Mouse (Mus musculus) limb, embryonic 14.5 days (tissue): Measurements from ENCODE around the gene Mrpl27. TPM values are rescaled to one million over a fixed set of nuclear protein-coding genes. Genes with fewer than 3 reads are reported as not detected.

Experiments
- ATAC-seq: fragments of 200-750 bp; cut with Nextera tagmentation; 2 replicates; pipeline ENCODE4 v1.8.0; 2017; ENCODE audit warnings: low read depth, moderate number of reproducible peaks, moderate TSS enrichment; ENCODE audit not compliant: low FRiP score
- DNase-seq: peaks from one replicate; pipeline ENCODE4 v3.0.0-alpha.2; 2015; ENCODE audit warnings: low spot score
- H3K27ac ChIP-seq: fragments of 300-500 bp; sonication (generic); replicated peaks from 2 replicates; pipeline ENCODE4 v1.5.1; 2014; ENCODE audit warnings: low read depth, mild to moderate bottlenecking, low read length, moderate library complexity, mixed read lengths
- H3K27me3 ChIP-seq: fragments of 300-500 bp; sonication (generic); 2 replicates; pipeline ENCODE4 v1.6.1; 2014; ENCODE audit warnings: low read length, mixed read lengths; ENCODE audit not compliant: control insufficient read depth, insufficient read depth
- H3K36me3 ChIP-seq: fragments of 300-500 bp; sonication (generic); 2 replicates; pipeline ENCODE4 v1.6.1; 2014; ENCODE audit warnings: mild to moderate bottlenecking, low read length, moderate library complexity, mixed read lengths; ENCODE audit not compliant: control insufficient read depth, insufficient read depth
- H3K4me1 ChIP-seq: fragments of 300-500 bp; sonication (generic); 2 replicates; pipeline ENCODE4 v1.6.1; 2014; ENCODE audit warnings: antibody characterized with exemption, low read length, mixed read lengths; ENCODE audit not compliant: control insufficient read depth, insufficient read depth
- H3K4me2 ChIP-seq: fragments of 300-500 bp; sonication (generic); replicated peaks from 2 replicates; pipeline ENCODE4 v1.6.1; 2014; ENCODE audit warnings: low read depth, mild to moderate bottlenecking, low read length, moderate library complexity; ENCODE audit not compliant: severe bottlenecking
- H3K4me3 ChIP-seq: fragments of 300-500 bp; sonication (generic); replicated peaks from 2 replicates; pipeline ENCODE4 v1.5.1; 2014; ENCODE audit warnings: low read length
- H3K9ac ChIP-seq: fragments of 300-500 bp; sonication (generic); 2 replicates; pipeline ENCODE4 v1.6.1; 2014; ENCODE audit warnings: mild to moderate bottlenecking, low read depth, low read length, moderate library complexity; ENCODE audit not compliant: severe bottlenecking
- H3K9me3 ChIP-seq: fragments of 300-500 bp; sonication (generic); 2 replicates; pipeline ENCODE4 v1.6.1; 2016; ENCODE audit warnings: low read length; ENCODE audit not compliant: control insufficient read depth
- POLR2A ChIP-seq: fragments of 200-500 bp; IDR thresholded peaks from 2 replicates; pipeline ENCODE4 v1.8.0; 2012; ENCODE audit warnings: inconsistent platforms, mild to moderate bottlenecking, moderate library complexity, borderline replicate concordance; ENCODE audit not compliant: insufficient read depth, insufficient read length; ENCODE audit errors: extremely low read depth
- WGBS: fragments of 180-500 bp; shearing (Covaris S2); extraction: QIAGEN DNeasy Blood & Tissue Kit; methylation state at CpG from one replicate; pipeline ENCODE4 v1.1.7; 2014; 5-methylcytosine and 5-hydroxymethylcytosine counted together
- polyA plus RNA-seq, 2 experiments: library from polyadenylated mRNA; depleted of rRNA in 1 of 2; stranded (reverse) in 1 of 2; unstranded in 1 of 2; fragments of >200 nt; fragmentation: Nextera tagmentation in 1 of 2; extraction: Ambion mirVana in 1 of 2; gene quantifications; 2 replicates each; pipeline versions ENCODE4 v1.2.1 to v1.2.3; 2012 to 2014

The Mrpl27 gene
- polyA plus RNA-seq, 2 experiments: 113 TPM

DNA sequence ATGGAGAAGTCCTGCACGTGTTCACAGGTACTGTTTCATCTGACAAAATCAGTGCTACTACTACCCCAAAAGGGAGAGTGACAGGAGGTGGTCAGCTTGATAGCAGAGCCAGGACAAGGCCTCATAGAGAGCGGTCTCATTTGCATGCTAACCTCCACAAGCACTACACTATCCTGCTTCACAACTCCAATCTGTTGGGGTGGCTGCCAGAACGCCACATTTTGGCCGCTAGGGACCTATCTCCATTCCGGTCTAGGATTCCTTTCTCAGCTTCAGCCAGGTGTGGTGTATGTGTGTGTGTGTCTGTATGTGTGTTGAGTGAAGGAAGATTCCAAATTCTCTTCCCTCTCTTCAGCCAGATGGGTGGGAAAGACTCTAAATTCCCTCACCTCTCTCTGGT, 21.9 kb downstream of the Mrpl27 start:
- TF ChIP-seq POLR2A: no peak
- ATAC-seq (no peak), DNase-seq (no peak)
- H3K9ac ChIP-seq: peak overlapping the region; percentile 97; the same call in 1 of the 2 replicates
- 73% methylated on average over 5 of the region's 5 CpGs for WGBS
- peaks cover 24% of the 10 kb centered on the region for H3K4me1 ChIP-seq
- no peak overlapping the region for H3K27ac ChIP-seq
- H3K9me3 ChIP-seq: no peaks in the 10 kb centered on the region
- no peaks in the 10 kb centered on the region for H3K27me3 ChIP-seq
- peaks cover 3% of the 10 kb centered on the region for H3K36me3 ChIP-seq
- H3K4me3 ChIP-seq: no peak overlapping the region; the same call in 1 of the 2 replicates
- H3K4me2 ChIP-seq: peak overlapping the region; percentile 74

DNA sequence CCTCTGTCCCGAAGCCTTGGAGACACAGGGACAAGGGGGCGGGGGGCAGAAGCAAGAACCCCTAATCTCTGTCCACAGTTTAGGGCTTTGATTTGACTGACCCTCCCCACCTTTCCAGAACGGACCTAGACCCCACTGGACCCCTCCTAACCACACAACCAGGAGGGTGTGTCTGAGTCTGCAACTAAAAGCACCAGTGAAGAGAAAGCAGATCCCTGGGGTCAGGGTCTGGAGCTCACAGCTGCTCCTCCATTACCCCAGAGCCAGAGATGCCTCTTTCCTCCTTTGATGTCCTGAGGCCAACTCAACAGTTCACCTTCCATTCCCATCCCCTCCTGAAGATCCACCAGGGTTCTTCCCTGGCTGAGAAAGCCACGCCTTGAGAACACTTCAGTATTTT, 22.7 kb downstream of the Mrpl27 start:
- Histone ChIP-seq H3K27me3 (no peaks in the 10 kb centered on the region), H3K9me3 (no peaks in the 10 kb centered on the region), H3K27ac (no peak overlapping the region), H3K4me2 (peak overlapping the region; percentile 74), H3K36me3 (no peaks in the 10 kb centered on the region; the same call in 1 of the 2 replicates), H3K9ac (peak overlapping the region; percentile 97), H3K4me1 (peaks cover 24% of the 10 kb centered on the region), H3K4me3 (peak overlapping the region; percentile 96)
- whole genome bisulfite sequencing: 32% methylated on average over 4 of the region's 4 CpGs
- no peak for ATAC-seq
- no peak for TF ChIP-seq POLR2A
- DNase-seq: no peak

DNA sequence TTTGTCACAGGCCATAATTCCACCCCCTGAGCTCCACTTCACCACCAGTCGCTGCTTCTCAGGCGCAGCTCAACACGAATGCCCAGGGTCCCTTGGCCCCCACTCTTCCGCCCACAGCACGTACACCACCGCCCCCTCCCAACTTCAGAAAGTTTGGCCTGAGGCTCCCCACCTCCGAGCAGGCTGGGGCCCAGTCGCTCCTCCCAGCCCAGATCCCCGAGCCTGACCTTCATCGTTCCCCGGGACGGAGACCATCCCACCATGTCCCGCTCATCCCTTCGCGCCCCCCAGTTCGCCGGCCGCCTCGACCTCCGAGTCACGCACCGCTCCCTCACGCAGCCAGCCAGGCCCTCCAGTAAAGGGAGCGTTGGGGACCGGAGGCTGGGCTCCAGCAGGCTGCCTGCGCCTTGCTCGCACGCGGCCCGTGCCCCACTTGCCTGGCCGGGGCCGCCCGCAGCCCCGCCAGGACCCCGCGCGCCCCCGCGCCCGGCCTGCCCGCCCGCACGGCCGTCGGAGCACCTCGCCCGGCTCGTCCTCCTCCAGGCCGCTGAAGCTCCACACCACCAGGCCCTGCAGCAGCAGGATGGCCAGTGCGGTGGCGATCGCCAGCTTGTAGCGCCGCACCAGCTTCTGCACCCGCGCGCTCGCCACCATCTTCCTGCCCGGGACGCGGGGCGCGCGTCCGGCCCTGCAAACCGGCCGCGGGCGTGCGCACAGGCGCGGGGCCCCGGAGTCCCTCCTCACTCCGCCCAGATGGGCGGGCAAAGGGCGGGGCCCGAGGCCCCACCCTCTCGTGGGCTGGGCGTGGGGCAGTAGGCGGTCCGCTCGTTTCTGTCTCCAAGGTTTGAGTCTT, 23.4 kb downstream of the Mrpl27 start, which contains the start of gene Xylt2:
TSS of gene Xylt2 (minus strand) at position 762 of the 853 bp plus-strand sequence.
- Histone ChIP-seq H3K4me2 (peak within 1 kb of the TSS; percentile 74), H3K4me3 (peak within 1 kb of the TSS; percentile 96), H3K9ac (peak within 1 kb of the TSS; percentile 97), H3K27ac (peak within 1 kb of the TSS; percentile 91), H3K36me3 (no peaks in the 10 kb centered on the region; the same call in 1 of the 2 replicates), H3K27me3 (no peaks in the 10 kb centered on the region), H3K9me3 (no peaks in the 10 kb centered on the region), H3K4me1 (peaks cover 24% of the 10 kb centered on the region)
- TF ChIP-seq POLR2A: peak; percentile 92
- under 1% methylated on average over 79 of the region's 82 CpGs for whole genome bisulfite sequencing
- DNase-seq (peak; percentile 90), ATAC-seq (peak; percentile 96)

DNA sequence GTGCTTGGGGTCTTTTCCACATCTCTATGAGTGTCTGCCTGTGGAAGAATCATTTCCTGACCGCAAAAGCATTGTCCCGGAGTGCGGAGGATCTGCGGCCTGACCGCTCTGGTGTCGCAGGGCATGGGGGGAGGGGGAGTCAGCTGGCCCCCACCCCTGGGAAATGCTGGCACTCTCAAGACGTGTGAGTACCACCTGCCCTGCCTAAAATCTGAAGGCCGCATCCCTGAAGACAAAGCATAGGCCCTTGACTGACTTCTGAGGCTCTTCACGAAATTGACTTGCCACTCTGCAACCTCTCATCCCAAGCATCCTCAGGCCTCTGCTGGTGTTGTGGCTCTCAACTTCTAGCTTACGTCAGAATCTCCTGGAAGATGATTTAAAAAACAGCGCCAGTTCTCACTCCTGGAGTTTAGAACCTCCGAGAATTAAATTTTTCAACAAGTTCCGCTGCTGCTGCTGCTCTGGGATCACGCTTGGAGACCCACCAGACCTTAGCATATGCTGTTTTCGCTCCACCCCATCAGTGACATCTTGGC, 24.1 kb downstream of the Mrpl27 start:
- H3K9ac ChIP-seq: peak overlapping the region; percentile 97; the same call in 1 of the 2 replicates
- no peaks in the 10 kb centered on the region for H3K9me3 ChIP-seq
- H3K4me2 ChIP-seq: peak overlapping the region; percentile 74
- ATAC-seq (0 out of 2 replicates have a peak, but pooled peaks have one; percentile 19), DNase-seq (no peak)
- H3K4me3 ChIP-seq: peak overlapping the region; percentile 96
- peak overlapping the region; percentile 52 for H3K27ac ChIP-seq
- H3K36me3 ChIP-seq: no peaks in the 10 kb centered on the region; the same call in 1 of the 2 replicates
- peaks cover 24% of the 10 kb centered on the region for H3K4me1 ChIP-seq
- 26% methylated on average over 15 of the region's 15 CpGs for WGBS
- TF ChIP-seq POLR2A: no peak
- H3K27me3 ChIP-seq: no peaks in the 10 kb centered on the region

DNA sequence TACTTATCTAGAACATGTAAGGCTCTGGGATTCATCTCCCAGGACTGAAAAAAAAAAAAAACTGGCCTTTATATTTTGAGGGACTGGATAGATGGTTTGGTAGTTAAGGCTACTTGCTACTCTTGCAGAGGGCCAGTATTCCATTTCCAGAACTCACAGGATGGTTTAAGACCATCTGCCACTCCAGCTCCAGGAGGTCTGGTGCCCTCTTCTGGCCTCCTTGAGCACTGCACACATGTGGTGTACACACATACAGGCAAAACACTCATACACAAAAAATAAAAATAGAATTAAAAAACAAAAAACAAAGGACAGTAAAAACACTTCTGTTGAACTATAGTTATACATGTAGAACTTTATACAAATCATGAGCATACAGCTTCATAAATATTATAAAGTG, 27.1 kb downstream of the Mrpl27 start:
- H3K9me3 ChIP-seq: no peaks in the 10 kb centered on the region
- no peak overlapping the region for H3K9ac ChIP-seq
- H3K4me3 ChIP-seq: no peak overlapping the region
- H3K4me2 ChIP-seq: no peak overlapping the region
- H3K27me3 ChIP-seq: no peaks in the 10 kb centered on the region
- H3K4me1 ChIP-seq: peaks cover 16% of the 10 kb centered on the region
- ATAC-seq: no peak
- H3K27ac ChIP-seq: no peak overlapping the region
- no peaks in the 10 kb centered on the region for H3K36me3 ChIP-seq
- DNase-seq: no peak
- TF ChIP-seq POLR2A: no peak
